Mouse (Mus musculus): ENCODE measurements at regions not wholly inside any gene's neighbourhood (a gene's known extent, or its start where the extent isn't known, plus 50 kb on each side); places are given as distances from the start of the nearest gene placed in this dataset.

DNA sequence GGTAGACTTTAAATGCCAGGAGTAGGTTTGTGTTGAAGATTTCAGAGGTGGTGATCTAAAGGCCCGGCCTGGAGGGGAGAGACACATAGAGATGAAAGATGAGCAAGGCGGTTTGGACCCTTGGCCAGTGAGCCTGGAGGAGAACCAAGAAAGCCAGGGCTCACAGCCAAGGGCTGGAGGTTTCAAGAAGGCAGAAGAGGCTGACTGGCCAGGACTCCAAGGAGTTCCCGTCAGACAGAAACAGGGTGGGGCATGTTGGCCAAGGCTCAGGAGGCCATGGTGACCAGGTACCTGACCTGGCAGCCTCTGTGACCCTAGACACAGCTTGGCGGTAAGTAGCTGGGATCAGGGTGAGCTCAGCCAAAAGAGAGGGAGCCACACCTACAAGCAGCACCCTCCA is 159.3 kb upstream of the Spdye4c start:
- no peak for TF ChIP-seq CTCF (IDR thresholded peaks at IDR 0.05; ENCODE audit: borderline replicate concordance, insufficient read depth, low read depth, low read length)
- no peak for TF ChIP-seq POLR2A (IDR thresholded peaks at IDR 0.05; ENCODE audit: borderline replicate concordance, insufficient read depth, low read length)

All from cerebellum, adult 2 months (tissue).